Mouse (Mus musculus) limb, embryonic 14.5 days (tissue): Measurements from ENCODE around the gene Prkce. TPM values are rescaled to one million over a fixed set of nuclear protein-coding genes. Genes with fewer than 3 reads are reported as not detected.

Experiments used
- ATAC-seq: fragments of 200-750 bp; cut with Nextera tagmentation; 2 replicates; pipeline ENCODE4 v1.8.0; 2017; ENCODE audit warnings: low read depth, moderate number of reproducible peaks, moderate TSS enrichment; ENCODE audit not compliant: low FRiP score
- DNase-seq: peaks from one replicate; pipeline ENCODE4 v3.0.0-alpha.2; 2015; ENCODE audit warnings: low spot score
- H3K27ac ChIP-seq: fragments of 300-500 bp; sonication (generic); replicated peaks from 2 replicates; pipeline ENCODE4 v1.5.1; 2014; ENCODE audit warnings: low read depth, mild to moderate bottlenecking, low read length, moderate library complexity, mixed read lengths
- H3K27me3 ChIP-seq: fragments of 300-500 bp; sonication (generic); 2 replicates; pipeline ENCODE4 v1.6.1; 2014; ENCODE audit warnings: low read length, mixed read lengths; ENCODE audit not compliant: control insufficient read depth, insufficient read depth
- H3K36me3 ChIP-seq: fragments of 300-500 bp; sonication (generic); 2 replicates; pipeline ENCODE4 v1.6.1; 2014; ENCODE audit warnings: mild to moderate bottlenecking, low read length, moderate library complexity, mixed read lengths; ENCODE audit not compliant: control insufficient read depth, insufficient read depth
- H3K4me1 ChIP-seq: fragments of 300-500 bp; sonication (generic); 2 replicates; pipeline ENCODE4 v1.6.1; 2014; ENCODE audit warnings: antibody characterized with exemption, low read length, mixed read lengths; ENCODE audit not compliant: control insufficient read depth, insufficient read depth
- H3K4me2 ChIP-seq: fragments of 300-500 bp; sonication (generic); replicated peaks from 2 replicates; pipeline ENCODE4 v1.6.1; 2014; ENCODE audit warnings: low read depth, mild to moderate bottlenecking, low read length, moderate library complexity; ENCODE audit not compliant: severe bottlenecking
- H3K4me3 ChIP-seq: fragments of 300-500 bp; sonication (generic); replicated peaks from 2 replicates; pipeline ENCODE4 v1.5.1; 2014; ENCODE audit warnings: low read length
- H3K9ac ChIP-seq: fragments of 300-500 bp; sonication (generic); 2 replicates; pipeline ENCODE4 v1.6.1; 2014; ENCODE audit warnings: mild to moderate bottlenecking, low read depth, low read length, moderate library complexity; ENCODE audit not compliant: severe bottlenecking
- H3K9me3 ChIP-seq: fragments of 300-500 bp; sonication (generic); 2 replicates; pipeline ENCODE4 v1.6.1; 2016; ENCODE audit warnings: low read length; ENCODE audit not compliant: control insufficient read depth
- POLR2A ChIP-seq: fragments of 200-500 bp; IDR thresholded peaks from 2 replicates; pipeline ENCODE4 v1.8.0; 2012; ENCODE audit warnings: inconsistent platforms, mild to moderate bottlenecking, moderate library complexity, borderline replicate concordance; ENCODE audit not compliant: insufficient read depth, insufficient read length; ENCODE audit errors: extremely low read depth
- WGBS: fragments of 180-500 bp; shearing (Covaris S2); extraction: QIAGEN DNeasy Blood & Tissue Kit; methylation state at CpG from one replicate; pipeline ENCODE4 v1.1.7; 2014; 5-methylcytosine and 5-hydroxymethylcytosine counted together
- polyA plus RNA-seq, 2 experiments: library from polyadenylated mRNA; depleted of rRNA in 1 of 2; stranded (reverse) in 1 of 2; unstranded in 1 of 2; fragments of >200 nt; fragmentation: Nextera tagmentation in 1 of 2; extraction: Ambion mirVana in 1 of 2; gene quantifications; 2 replicates each; pipeline versions ENCODE4 v1.2.1 to v1.2.3; 2012 to 2014

Prkce gene
- polyA plus RNA-seq, 2 experiments = 4.7 to 9.3 TPM

- no peak overlapping the region for H3K27ac ChIP-seq
- no peaks in the 10 kb centered on the region for H3K36me3 ChIP-seq
- WGBS = 69% methylated on average over 8 of the region's 8 CpGs
- DNase-seq (no peak), ATAC-seq (no peak)
- no peak overlapping the region for H3K4me3 ChIP-seq
- H3K4me2 ChIP-seq = no peak overlapping the region
- no peaks in the 10 kb centered on the region for H3K27me3 ChIP-seq
- H3K9ac ChIP-seq = no peak overlapping the region
- TF ChIP-seq POLR2A = no peak
- H3K9me3 ChIP-seq = no peaks in the 10 kb centered on the region
- H3K4me1 ChIP-seq = peaks cover 5% of the 10 kb centered on the region; the same call in 1 of the 2 replicates
Measured at GRCm38 (mm10) chr17:86194921-86195320, 27.3 kb downstream of the Prkce start.

GRCm38 (mm10) chr17:86198496-86199465 is 31.2 kb downstream of the Prkce start:
- no peaks in the 10 kb centered on the region for H3K36me3 ChIP-seq
- TF ChIP-seq POLR2A = no peak
- no peak overlapping the region for H3K4me3 ChIP-seq
- no peak overlapping the region for H3K9ac ChIP-seq
- no peak overlapping the region for H3K27ac ChIP-seq
- H3K4me2 ChIP-seq = no peak overlapping the region
- DNase-seq (no peak), ATAC-seq (no peak)
- H3K4me1 ChIP-seq = 0 out of 2 replicates have a peak, but pooled peaks cover 2% of the 10 kb centered on the region
- no peaks in the 10 kb centered on the region for H3K9me3 ChIP-seq
- 81% methylated on average over 16 of the region's 16 CpGs for WGBS
- H3K27me3 ChIP-seq = no peaks in the 10 kb centered on the region

- TF ChIP-seq POLR2A = no peak
- DNase-seq (no peak), ATAC-seq (no peak)
- Histone ChIP-seq H3K4me2 (no peak overlapping the region), H3K9me3 (no peaks in the 10 kb centered on the region), H3K27ac (no peak overlapping the region), H3K4me1 (no peaks in the 10 kb centered on the region), H3K4me3 (no peak overlapping the region), H3K9ac (no peak overlapping the region), H3K27me3 (no peaks in the 10 kb centered on the region), H3K36me3 (no peaks in the 10 kb centered on the region)
- WGBS = 94% methylated on average over 7 of the region's 7 CpGs
Measured at GRCm38 (mm10) chr17:86201981-86202380, 34.4 kb downstream of the Prkce start.

GRCm38 (mm10) chr17:86202972-86203371 is 35.4 kb downstream of the Prkce start:
- no peak overlapping the region for H3K4me2 ChIP-seq
- no peak overlapping the region for H3K4me3 ChIP-seq
- H3K9ac ChIP-seq = no peak overlapping the region
- no peak for DNase-seq
- TF ChIP-seq POLR2A = no peak
- 89% methylated on average over 6 of the region's 6 CpGs for WGBS
- ATAC-seq = no peak
- no peaks in the 10 kb centered on the region for H3K9me3 ChIP-seq
- H3K4me1 ChIP-seq = no peaks in the 10 kb centered on the region
- no peaks in the 10 kb centered on the region for H3K27me3 ChIP-seq
- no peaks in the 10 kb centered on the region for H3K36me3 ChIP-seq
- no peak overlapping the region for H3K27ac ChIP-seq

- H3K9ac ChIP-seq = no peak overlapping the region
- H3K36me3 ChIP-seq = no peaks in the 10 kb centered on the region
- WGBS = 76% methylated on average over 20 of the region's 20 CpGs
- ATAC-seq (no peak), DNase-seq (no peak)
- no peak overlapping the region for H3K4me3 ChIP-seq
- TF ChIP-seq POLR2A = no peak
- H3K27ac ChIP-seq = no peak overlapping the region
- H3K27me3 ChIP-seq = no peaks in the 10 kb centered on the region
- no peaks in the 10 kb centered on the region for H3K4me1 ChIP-seq
- no peak overlapping the region for H3K4me2 ChIP-seq
- H3K9me3 ChIP-seq = no peaks in the 10 kb centered on the region
Measured at GRCm38 (mm10) chr17:86203531-86204450, 36.2 kb downstream of the Prkce start.
